Mouse (Mus musculus) thymus, postnatal 36 days (tissue): ENCODE measurements around the gene Mamdc4.

ENCODE experiments used
- DNase-seq, 2 experiments: peaks; one replicate each; pipeline ENCODE4 v3.0.0; 2022; ENCODE audit warnings: mixed read lengths in 2 of 2

The Mamdc4 gene

GRCm38 (mm10) chr2:25582466-25583119 lies 7.9 kb upstream of the Mamdc4 start:
- no peak for DNase-seq

GRCm38 (mm10) chr2:25581901-25582301 lies 7.3 kb upstream of the Mamdc4 start:
- no peak for DNase-seq

GRCm38 (mm10) chr2:25581294-25581864 lies 6.7 kb upstream of the Mamdc4 start, which contains the start of gene Ajm1:
TSS of gene Ajm1 (minus strand) at chr2:25581757.
- peak; percentile 61 to 72 for DNase-seq

- no peak for DNase-seq
Measured at GRCm38 (mm10) chr2:25580621-25581101, 6.0 kb upstream of the Mamdc4 start.

GRCm38 (mm10) chr2:25579737-25580460 lies 5.3 kb upstream of the Mamdc4 start:
- DNase-seq: peak; percentile 65 to 69

GRCm38 (mm10) chr2:25578796-25579736 lies 4.4 kb upstream of the Mamdc4 start:
- peak in 1 of 2 experiments; percentile 28 for DNase-seq

GRCm38 (mm10) chr2:25577951-25578795 lies 3.5 kb upstream of the Mamdc4 start:
- DNase-seq: peak in 1 of 2 experiments; percentile 29

- DNase-seq: peak in 1 of 2 experiments; percentile 25
Measured at GRCm38 (mm10) chr2:25576965-25577891, 2.6 kb upstream of the Mamdc4 start.

GRCm38 (mm10) chr2:25576028-25576850 lies 1.6 kb upstream of the Mamdc4 start:
- DNase-seq: no peak

- DNase-seq: peak; percentile 62 to 70
Measured at GRCm38 (mm10) chr2:25575432-25576027, 885 bp upstream of the Mamdc4 start.

GRCm38 (mm10) chr2:25574136-25574535 lies 509 bp downstream of the Mamdc4 start:
- DNase-seq: peak in 1 of 2 experiments; percentile 39

GRCm38 (mm10) chr2:25573068-25573467 lies 1.6 kb downstream of the Mamdc4 start:
- DNase-seq: no peak

GRCm38 (mm10) chr2:25571221-25571620 lies 3.4 kb downstream of the Mamdc4 start:
- no peak for DNase-seq

- no peak for DNase-seq
Measured at GRCm38 (mm10) chr2:25569323-25569722, 5.3 kb downstream of the Mamdc4 start.

GRCm38 (mm10) chr2:25568473-25569019 lies 6.1 kb downstream of the Mamdc4 start:
- DNase-seq: no peak

- DNase-seq: no peak
Measured at GRCm38 (mm10) chr2:25566558-25566957, 8.1 kb downstream of the Mamdc4 start.

- DNase-seq: no peak
Measured at GRCm38 (mm10) chr2:25565741-25566140, 8.9 kb downstream of the Mamdc4 start.

GRCm38 (mm10) chr2:25561946-25562345 lies 12.7 kb downstream of the Mamdc4 start:
- no peak for DNase-seq

- no peak for DNase-seq
Measured at GRCm38 (mm10) chr2:25560551-25560950, 14.1 kb downstream of the Mamdc4 start.
